Mouse (Mus musculus) testis, adult 2 months (tissue): Measurements from ENCODE around the gene Gm44790.

Experiments used
- CTCF ChIP-seq: fragments of 200-500 bp; IDR thresholded peaks from 2 replicates; pipeline ENCODE4 v1.5.1; 2012; ENCODE audit warnings: low read depth, mild to moderate bottlenecking, inconsistent platforms, low read length, moderate library complexity; ENCODE audit not compliant: control insufficient read depth, insufficient read depth, insufficient replicate concordance
- POLR2A ChIP-seq: fragments of 200-500 bp; IDR thresholded peaks from 2 replicates; pipeline ENCODE4 v1.6.1; 2012; ENCODE audit warnings: low read depth, mild to moderate bottlenecking, inconsistent platforms, low read length, moderate library complexity; ENCODE audit not compliant: control insufficient read depth

- TF ChIP-seq CTCF (no peak), POLR2A (no peak)
These were observed 47.6 kb downstream of the Gm44790 start for GRCm38 (mm10) chr6:86474072-86474471.
